Mouse (Mus musculus) erythroblast, embryonic 14.5 days (primary cell): ENCODE results near the gene Tmem8b.

Source experiments
- GATA1 ChIP-seq: IDR thresholded peaks from 2 replicates; pipeline ENCODE4 v1.6.1; 2012; ENCODE audit warnings: low read length, inconsistent platforms, mixed read lengths
- TAL1 ChIP-seq: IDR thresholded peaks from 3 replicates; pipeline ENCODE4 v1.6.1; 2012; ENCODE audit warnings: low read length, inconsistent platforms, mixed read lengths

GRCm38 (mm10) chr4:43696561-43696960, 27.8 kb downstream of the Tmem8b start:
- TF ChIP-seq GATA1 (no peak), TAL1 (no peak)
